Mouse (Mus musculus) ES-Bruce4 (cell line): ENCODE measurements around the gene Tpi1.

Experiments used
- EP300 ChIP-seq: IDR thresholded peaks from 2 replicates; pipeline ENCODE4 v1.6.1; 2011; ENCODE audit warnings: low read depth, low read length; ENCODE audit not compliant: insufficient read depth
- POLR2A ChIP-seq: IDR thresholded peaks from one replicate; pipeline ENCODE4 v1.8.1; 2011; ENCODE audit warnings: low read length; ENCODE audit not compliant: insufficient read depth

DNA sequence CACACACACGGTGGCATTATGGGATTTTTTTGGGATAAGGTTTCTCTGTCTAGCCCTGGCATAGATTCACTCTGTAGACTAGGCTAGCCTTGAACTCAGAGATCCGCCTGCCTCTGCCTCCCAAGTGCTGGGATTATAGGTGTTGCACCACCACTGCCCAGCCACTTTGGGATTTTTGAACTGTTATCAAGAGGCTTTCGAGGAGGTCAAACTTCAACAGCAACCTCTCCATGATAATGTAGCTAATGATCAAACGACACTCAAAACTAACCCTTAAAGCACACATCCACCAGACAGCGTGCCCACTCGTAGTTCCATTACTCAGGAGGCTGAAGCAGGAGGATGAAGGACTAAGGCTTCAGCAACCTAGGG is 6.1 kb downstream of the Tpi1 start:
- TF ChIP-seq POLR2A (no peak), EP300 (no peak)
